Mouse (Mus musculus) effector memory CD4-positive, alpha-beta T cell, adult 7 months (primary cell): Measurements from ENCODE around the gene 4931429L15Rik. TPM values are rescaled to one million over a fixed set of nuclear protein-coding genes. Genes with fewer than 3 reads are reported as not detected.

Experiments
- polyA plus RNA-seq: library from polyadenylated mRNA; unstranded; fragments of 100-300 nt; shearing (Covaris generic); gene quantifications from one replicate; pipeline ENCODE4 v1.2.1, GENCODE M21; 2017

The 4931429L15Rik gene
- polyA plus RNA-seq, result not detected

GRCm38 (mm10) chr9:46319886-46320285 is at the start of gene 4931429L15Rik:
TSS of gene 4931429L15Rik (minus strand) at chr9:46319986.

GRCm38 (mm10) chr9:46282631-46283436 is 37.0 kb downstream of the 4931429L15Rik start, which contains the start of gene Bud13:
TSS of gene Bud13 (plus strand) at chr9:46283008.

GRCm38 (mm10) chr9:46272677-46273454 is 46.9 kb downstream of the 4931429L15Rik start, which contains the start of gene Zpr1:
TSS of gene Zpr1 (plus strand) at chr9:46273064.

GRCm38 (mm10) chr9:46268343-46268873 is 51.4 kb downstream of the 4931429L15Rik start, which contains the start of gene Apoa5:
TSS of gene Apoa5 (plus strand) at chr9:46268633.

Other genes with a start within 250 kb of the 4931429L15Rik start
- gene Apoa1, start 91.4 kb downstream of the 4931429L15Rik start, polyA plus RNA-seq, result not detected
- not detected for gene Apoc3, start 84.3 kb downstream of the 4931429L15Rik start, polyA plus RNA-seq
- not detected for gene Apoa4, start 79.3 kb downstream of the 4931429L15Rik start, polyA plus RNA-seq
- not detected for gene Apoa5, start 51.4 kb downstream of the 4931429L15Rik start, polyA plus RNA-seq
- 125 TPM for gene Zpr1, start 46.9 kb downstream of the 4931429L15Rik start, polyA plus RNA-seq
- gene Bud13, start 37.0 kb downstream of the 4931429L15Rik start, polyA plus RNA-seq, result 18.1 TPM